Mouse (Mus musculus) c-Kit-positive CD71-positive TER-119-positive erythroid progenitor cells, embryonic 14.5 days (primary cell): ENCODE results near the gene Raver2.
A peak's percentile ranks its signal among the peaks of the same experiment; 100 is the strongest.

Experiments used
- DNase-seq: peaks from one replicate; pipeline ENCODE4 v3.0.0-alpha.2; 2013; ENCODE audit warnings: low spot score

Raver2 gene

GRCm38 (mm10) chr4:101174916-101175625 is 106.3 kb downstream of the Raver2 start:
- no peak for DNase-seq

DNA sequence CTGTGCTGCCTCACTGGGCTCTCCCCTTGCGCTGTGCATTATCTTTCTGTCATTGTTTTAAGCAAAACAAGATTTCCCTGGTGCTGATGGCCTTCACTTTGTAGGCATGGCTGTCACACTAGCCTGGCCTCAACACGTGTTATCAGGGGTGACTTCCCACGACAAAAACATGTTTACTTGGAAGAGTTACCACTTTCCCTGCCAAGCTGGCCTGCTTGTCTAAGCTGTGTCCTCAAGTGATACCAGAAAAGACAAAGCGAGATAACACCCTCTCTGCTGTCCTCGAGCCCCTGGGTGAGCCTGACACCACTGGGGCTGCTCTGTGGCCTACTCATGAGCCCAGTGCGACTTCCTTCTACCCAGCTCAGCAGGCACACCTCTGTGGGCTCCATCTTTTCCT is 107.3 kb downstream of the Raver2 start:
- DNase-seq: peak; percentile 44

DNA sequence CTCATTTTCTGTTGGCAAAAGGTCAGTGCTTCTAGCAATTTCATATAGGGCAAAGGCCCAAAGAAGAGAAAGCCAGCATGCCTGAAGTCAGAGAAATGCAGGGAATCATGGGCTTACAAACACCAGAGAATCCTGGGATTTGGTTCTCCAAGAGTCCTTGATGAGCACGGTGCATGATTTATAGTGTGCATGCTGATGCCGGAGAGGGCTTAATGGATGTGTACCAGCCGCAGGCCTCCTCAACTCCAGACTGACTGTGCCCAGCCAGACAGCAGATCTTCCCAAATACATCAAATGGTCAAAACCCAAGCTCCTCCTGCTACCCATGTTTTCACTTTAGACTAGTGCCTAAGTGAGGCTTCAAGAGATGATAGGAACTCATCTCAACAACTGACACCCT is 109.0 kb downstream of the Raver2 start:
- DNase-seq: no peak

GRCm38 (mm10) chr4:101179076-101179475 is 110.3 kb downstream of the Raver2 start:
- no peak for DNase-seq

GRCm38 (mm10) chr4:101179836-101180235 is 111.1 kb downstream of the Raver2 start:
- no peak for DNase-seq

- no peak for DNase-seq
Observed at GRCm38 (mm10) chr4:101180681-101181080, 111.9 kb downstream of the Raver2 start.

GRCm38 (mm10) chr4:101182603-101183011 is 113.8 kb downstream of the Raver2 start:
- no peak for DNase-seq

DNA sequence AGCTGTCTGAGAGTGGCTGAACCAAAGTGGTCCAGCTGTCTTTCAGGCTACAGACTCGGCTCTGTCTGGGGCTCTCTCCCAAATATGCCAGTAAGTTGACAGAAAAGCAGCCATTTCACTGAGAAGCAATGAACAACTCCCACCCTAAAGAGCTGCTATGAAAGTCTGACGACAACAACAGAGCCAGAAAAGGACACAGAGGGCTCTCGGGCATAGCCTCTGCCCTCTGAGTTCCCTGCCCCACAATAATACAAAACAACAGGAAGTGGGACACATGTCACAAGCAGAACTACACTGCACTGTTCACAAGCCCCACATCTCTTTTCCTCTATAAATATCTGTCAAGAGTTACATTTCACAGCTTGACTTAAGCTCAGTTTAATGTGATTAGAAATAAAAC is 116.4 kb downstream of the Raver2 start:
- DNase-seq: no peak

GRCm38 (mm10) chr4:101186591-101186990 is 117.8 kb downstream of the Raver2 start:
- no peak for DNase-seq

DNA sequence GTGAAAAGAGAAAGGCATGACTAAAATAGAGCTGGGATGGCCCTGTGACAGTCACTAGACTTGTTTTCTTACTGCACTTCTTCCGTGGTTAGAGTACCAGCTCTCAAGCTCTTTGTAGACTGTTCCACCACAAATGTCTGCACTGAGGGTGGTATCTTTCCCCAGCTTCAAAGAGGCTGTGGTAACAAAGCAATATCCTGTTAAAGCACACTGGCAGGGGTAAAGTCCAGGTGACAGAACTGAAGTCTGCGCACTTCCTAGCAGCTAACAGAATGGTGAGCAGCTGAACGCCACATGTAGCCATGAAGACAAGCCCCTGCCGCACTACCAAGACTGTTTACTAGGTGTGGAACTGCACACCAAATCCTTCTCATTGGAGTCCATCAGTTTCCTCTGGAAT is 118.6 kb downstream of the Raver2 start:
- no peak for DNase-seq

GRCm38 (mm10) chr4:101192241-101192976 is 123.6 kb downstream of the Raver2 start:
- DNase-seq: peak; percentile 70

GRCm38 (mm10) chr4:101194170-101194569 is 125.4 kb downstream of the Raver2 start:
- no peak for DNase-seq

DNA sequence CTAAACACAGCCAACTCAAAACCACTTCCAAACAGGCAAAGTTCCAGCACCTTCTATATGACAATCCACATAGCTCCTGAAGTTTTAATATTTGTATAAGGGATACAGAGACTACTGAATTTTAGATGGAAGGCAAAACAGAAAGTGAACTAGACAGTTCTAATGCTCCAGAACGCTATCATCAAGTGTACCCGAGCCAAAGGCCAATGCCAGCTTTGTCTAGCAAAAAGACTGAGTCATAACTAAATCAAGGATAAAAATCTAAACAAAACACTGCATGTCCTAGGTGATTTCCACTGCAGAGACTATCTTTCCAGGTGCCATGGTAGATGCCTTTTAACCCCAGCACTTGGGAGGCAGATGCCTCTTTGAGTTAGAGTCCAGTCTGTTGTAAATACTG is 127.6 kb downstream of the Raver2 start:
- no peak for DNase-seq

DNA sequence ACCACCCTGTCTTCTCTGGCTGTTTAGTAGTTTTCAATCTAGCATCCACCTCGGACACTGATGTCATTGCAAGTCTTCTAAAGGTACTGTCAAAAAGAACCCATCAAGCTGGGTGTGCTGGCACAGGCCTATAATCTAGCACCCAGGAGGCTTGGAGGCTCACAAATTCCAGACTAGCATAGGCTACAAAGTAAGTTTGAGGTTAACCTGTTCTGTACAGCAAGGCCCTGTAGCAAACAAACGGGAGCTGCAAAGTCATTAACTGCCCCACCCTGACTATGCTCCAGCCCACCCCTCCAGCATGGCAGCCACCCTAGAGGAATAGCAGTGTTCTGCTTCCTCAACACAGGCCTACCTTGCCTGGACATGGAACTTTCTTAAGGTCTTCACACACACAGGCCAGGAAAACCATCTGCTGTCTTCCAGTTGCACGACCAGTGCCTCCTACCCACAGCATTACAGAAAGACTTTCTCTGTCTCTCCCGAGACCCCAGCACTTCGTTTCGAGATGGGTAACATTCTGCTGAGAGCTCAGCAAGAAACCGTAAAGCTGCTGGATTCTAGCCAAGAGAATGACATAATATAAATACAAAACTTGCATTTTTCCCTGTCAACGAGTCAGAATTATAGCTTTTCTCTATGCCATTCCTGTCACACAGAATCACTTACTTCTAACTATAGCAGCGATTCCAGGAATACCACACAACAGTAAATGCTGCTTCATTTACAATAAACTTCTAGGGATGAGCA is 128.8 kb downstream of the Raver2 start:
- DNase-seq: no peak

DNA sequence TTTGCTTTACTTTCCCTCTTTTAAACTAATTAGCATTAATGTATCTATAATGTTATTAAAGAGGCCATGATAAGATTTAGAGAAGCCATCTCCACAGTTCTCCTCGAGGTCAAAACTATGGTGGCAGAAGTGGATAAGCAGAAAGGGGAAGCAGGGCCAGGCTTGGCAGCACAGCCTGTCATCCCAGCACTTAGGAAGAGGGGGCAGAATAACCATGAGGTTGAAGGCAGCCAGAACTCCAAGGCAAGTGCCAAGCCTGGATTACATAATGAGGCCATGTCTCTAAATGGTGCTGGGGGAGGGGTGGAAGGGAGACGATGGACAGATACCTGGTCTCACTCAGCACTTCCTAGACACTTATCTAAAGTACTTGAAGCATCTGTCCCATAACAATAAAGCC is 129.6 kb downstream of the Raver2 start:
- no peak for DNase-seq

DNA sequence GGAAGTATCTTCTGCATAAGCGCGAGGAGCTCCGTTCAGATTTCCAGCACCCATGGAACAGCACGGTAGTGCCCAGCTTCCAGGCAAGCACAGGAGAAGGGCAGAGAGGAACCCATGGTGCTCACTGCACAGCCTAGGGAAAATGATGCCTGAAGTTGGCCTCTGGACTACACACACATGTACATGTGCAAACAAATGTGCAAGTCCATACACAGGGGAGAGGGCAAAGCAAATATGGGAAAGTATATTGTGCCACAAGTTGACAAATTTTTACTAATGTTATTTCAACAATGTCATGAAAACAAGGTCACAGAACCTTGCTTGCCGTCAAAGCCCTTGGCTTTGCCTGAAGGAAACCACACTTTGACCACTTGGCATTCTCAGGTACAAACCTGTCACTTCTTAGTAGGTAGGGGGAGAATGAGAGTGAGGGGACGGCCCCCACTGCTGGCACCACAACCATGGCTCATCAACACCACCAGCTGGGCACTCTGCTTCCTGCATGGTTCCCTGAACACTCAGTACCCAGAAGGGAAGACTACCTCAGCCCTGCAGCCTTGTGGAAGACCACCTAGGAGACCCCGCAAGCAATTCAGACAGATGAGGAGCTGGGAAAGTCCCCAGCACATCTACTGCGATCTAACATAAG is 130.8 kb downstream of the Raver2 start:
- DNase-seq: no peak
